Mouse (Mus musculus): ENCODE measurements at regions not wholly inside any gene's neighbourhood (a gene's known extent, or its start where the extent isn't known, plus 50 kb on each side); places are given as distances from the start of the nearest gene placed in this dataset.
"Not testable (repeated sequence)": the region's sequence is repeated elsewhere in the genome, so short reads cannot be mapped to it uniquely, and the experiment has no call there.

GRCm38 (mm10) chr9:115806018-115806702 is 103.1 kb upstream of the Gadl1 start:
- DNase-seq = no peak

- no peak for DNase-seq
These were observed 69.1 kb upstream of the Gadl1 start for GRCm38 (mm10) chr9:115840186-115840585.

GRCm38 (mm10) chr9:115840791-115841190 is 68.5 kb upstream of the Gadl1 start:
- no peak for DNase-seq

- no peak for DNase-seq
These were observed 67.6 kb upstream of the Gadl1 start for GRCm38 (mm10) chr9:115841684-115842083.

- no peak for DNase-seq
These were observed 64.9 kb upstream of the Gadl1 start for GRCm38 (mm10) chr9:115844340-115844739.

- no peak for DNase-seq
These were observed 64.2 kb upstream of the Gadl1 start for GRCm38 (mm10) chr9:115845091-115845490.

- no peak for DNase-seq
These were observed 61.8 kb upstream of the Gadl1 start for GRCm38 (mm10) chr9:115847289-115848074.

- DNase-seq = not testable (repeated sequence)
These were observed 55.9 kb upstream of the Gadl1 start for GRCm38 (mm10) chr9:115853210-115853842.

GRCm38 (mm10) chr9:115857301-115857700 is 52.0 kb upstream of the Gadl1 start:
- no peak for DNase-seq

- peak; percentile 15 for DNase-seq
These were observed 50.4 kb upstream of the Gadl1 start for GRCm38 (mm10) chr9:115858848-115859247.
